Mouse (Mus musculus): ENCODE data around the gene Mucl3. TPM values are rescaled to one million over a fixed set of nuclear protein-coding genes. Genes with fewer than 3 reads are reported as not detected.
A peak's percentile ranks its signal among the peaks of the same experiment; 100 is the strongest.

Mucl3 gene
- total and polyA plus RNA-seq, 3 experiments = 0.04 to 0.11 TPM; not detected in 1

- no peak overlapping the region for H3K9ac ChIP-seq (ENCODE audit: control insufficient read depth, low read depth, low read length, poor library complexity, severe bottlenecking)
- H3K27me3 ChIP-seq (ENCODE audit: control insufficient read depth in 1 of 2, insufficient read depth in 2 of 2, low read length in 2 of 2) = no peaks in the 10 kb centered on the region
- no peak overlapping the region for H3K4me3 ChIP-seq (ENCODE audit: control insufficient read depth in 1 of 2, insufficient read depth in 1 of 2, low read depth in 2 of 2, low read length in 2 of 2)
- H3K79me2 ChIP-seq (ENCODE audit: control insufficient read depth, insufficient read depth, low read length, poor library complexity) = no peaks in the 10 kb centered on the region
- no peaks in the 10 kb centered on the region for H3K4me1 ChIP-seq (ENCODE audit: control insufficient read depth in 1 of 2, insufficient read depth in 2 of 2, low read length in 2 of 2)
- TF ChIP-seq HCFC1 (IDR thresholded peaks at IDR 0.05; ENCODE audit: low read depth, low read length) (no peak), MAZ (IDR thresholded peaks at IDR 0.05; ENCODE audit: low read depth, low read length) (no peak), USF1 (IDR thresholded peaks at IDR 0.05; ENCODE audit: low read depth, low read length) (no peak), CTCF (IDR thresholded peaks at IDR 0.05 in 2 of 3, conservative IDR thresholded peaks at IDR 0.05 in 1 of 3; ENCODE audit: control insufficient read depth in 1 of 3, insufficient read depth in 1 of 3, low read depth in 2 of 3, low read length in 3 of 3, poor library complexity in 1 of 3, severe bottlenecking in 1 of 3) (peak in 1 of 3 experiments; percentile 10; a peak in 1 of 6 replicates), POLR2A (IDR thresholded peaks at IDR 0.05; ENCODE audit: control insufficient read depth in 1 of 2, insufficient read depth in 1 of 2, low read depth in 1 of 2, low read length in 2 of 2, poor library complexity in 1 of 2) (no peak), TBP (IDR thresholded peaks at IDR 0.05; ENCODE audit: low read depth, low read length) (no peak), MXI1 (IDR thresholded peaks at IDR 0.05; ENCODE audit: low read depth, low read length) (no peak), KAT2A (conservative IDR thresholded peaks at IDR 0.05; ENCODE audit: low read depth, low read length) (no peak), SMC3 (IDR thresholded peaks at IDR 0.05; ENCODE audit: low read depth, low read length) (0 out of 2 replicates have a peak, but pooled peaks have one; percentile 2), ZNF384 (IDR thresholded peaks at IDR 0.05; ENCODE audit: low read depth, low read length) (no peak)
- DNase-seq (ENCODE audit: low read depth, low spot score) = no peak
- no peaks in the 10 kb centered on the region for H3K9me3 ChIP-seq (replicated peaks; ENCODE audit: insufficient read depth, low read length)
- no peaks in the 10 kb centered on the region for H3K36me3 ChIP-seq (ENCODE audit: control insufficient read depth in 1 of 2, insufficient read depth in 2 of 2, low read length in 2 of 2)
- H3K27ac ChIP-seq (ENCODE audit: control insufficient read depth, low read depth, low read length) = no peak overlapping the region
These were observed 45.1 kb upstream of the Mucl3 start for GRCm38 (mm10) chr17:35688347-35689175.

DNA sequence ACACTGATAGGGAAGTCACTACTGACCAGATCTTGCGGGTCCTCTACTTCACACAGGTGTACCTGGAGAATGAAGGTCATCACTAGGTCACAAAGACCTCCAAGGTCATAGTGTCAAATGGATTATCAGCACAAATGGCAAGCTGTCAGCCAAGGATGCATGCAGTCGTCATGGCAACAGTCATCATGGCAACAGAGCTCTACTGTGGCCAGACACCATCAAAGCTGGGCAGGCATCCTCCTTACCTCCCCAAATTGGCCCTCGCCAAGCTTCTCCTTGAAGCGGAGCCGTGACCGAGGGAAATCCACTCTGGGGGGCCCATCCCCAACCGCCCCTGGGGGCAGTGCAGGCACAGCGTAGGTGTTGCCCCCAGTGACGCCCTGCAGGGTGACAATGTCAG lies 41.6 kb upstream of the Mucl3 start:
- Histone ChIP-seq H3K4me3 (ENCODE audit: control insufficient read depth in 1 of 2, insufficient read depth in 1 of 2, low read depth in 2 of 2, low read length in 2 of 2) (no peak overlapping the region), H3K9me3 (replicated peaks; ENCODE audit: insufficient read depth, low read length) (no peaks in the 10 kb centered on the region), H3K4me1 (ENCODE audit: control insufficient read depth in 1 of 2, insufficient read depth in 2 of 2, low read length in 2 of 2) (no peaks in the 10 kb centered on the region), H3K9ac (ENCODE audit: control insufficient read depth, low read depth, low read length, poor library complexity, severe bottlenecking) (no peak overlapping the region), H3K27me3 (ENCODE audit: control insufficient read depth in 1 of 2, insufficient read depth in 2 of 2, low read length in 2 of 2) (no peaks in the 10 kb centered on the region), H3K79me2 (ENCODE audit: control insufficient read depth, insufficient read depth, low read length, poor library complexity) (no peaks in the 10 kb centered on the region), H3K27ac (ENCODE audit: control insufficient read depth, low read depth, low read length) (no peak overlapping the region), H3K36me3 (ENCODE audit: control insufficient read depth in 1 of 2, insufficient read depth in 2 of 2, low read length in 2 of 2) (no peaks in the 10 kb centered on the region)
- TF ChIP-seq MYB (IDR thresholded peaks at IDR 0.05; ENCODE audit: low read depth, low read length) = no peak
- TF ChIP-seq TCF12 (IDR thresholded peaks at IDR 0.05; ENCODE audit: low read depth, low read length) = no peak
- TF ChIP-seq SMC3 (IDR thresholded peaks at IDR 0.05; ENCODE audit: low read depth, low read length) = no peak
- TF ChIP-seq ELF1 (IDR thresholded peaks at IDR 0.05; ENCODE audit: low read depth, low read length) = no peak
- no peak for TF ChIP-seq BHLHE40 (IDR thresholded peaks at IDR 0.05; ENCODE audit: borderline replicate concordance, low read depth, low read length)
- TF ChIP-seq EP300 (IDR thresholded peaks at IDR 0.05; ENCODE audit: low read depth in 1 of 2, low read length in 2 of 2) = no peak
- no peak for TF ChIP-seq ZNF384 (IDR thresholded peaks at IDR 0.05; ENCODE audit: low read depth, low read length)
- TF ChIP-seq POLR2AphosphoS5 (IDR thresholded peaks at IDR 0.05; ENCODE audit: borderline replicate concordance, low read depth, low read length) = no peak
- no peak for TF ChIP-seq CHD1 (IDR thresholded peaks at IDR 0.05; ENCODE audit: low read depth, low read length)
- no peak for TF ChIP-seq UBTF (IDR thresholded peaks at IDR 0.05; ENCODE audit: borderline replicate concordance, insufficient read depth, low read depth, low read length)
- TF ChIP-seq MYC (IDR thresholded peaks at IDR 0.05; ENCODE audit: low read depth, low read length) = no peak
- TF ChIP-seq USF2 (IDR thresholded peaks at IDR 0.05; ENCODE audit: borderline replicate concordance in 1 of 2, insufficient read depth in 1 of 2, low read depth in 1 of 2, low read length in 2 of 2) = no peak
- no peak for TF ChIP-seq TBP (IDR thresholded peaks at IDR 0.05; ENCODE audit: low read depth, low read length)
- no peak for TF ChIP-seq GABPA (IDR thresholded peaks at IDR 0.05; ENCODE audit: low read depth, low read length)
- TF ChIP-seq ZC3H11A (IDR thresholded peaks at IDR 0.05; ENCODE audit: low read depth, low read length) = no peak
- TF ChIP-seq RAD21 (IDR thresholded peaks at IDR 0.05; ENCODE audit: low read depth, low read length) = no peak
- TF ChIP-seq ZKSCAN1 (IDR thresholded peaks at IDR 0.05; ENCODE audit: low read depth, low read length) = no peak
- no peak for TF ChIP-seq MAX (IDR thresholded peaks at IDR 0.05; ENCODE audit: low read length)
- TF ChIP-seq ETS1 (IDR thresholded peaks at IDR 0.05; ENCODE audit: low read depth, low read length) = no peak
- no peak for TF ChIP-seq USF1 (IDR thresholded peaks at IDR 0.05; ENCODE audit: low read depth, low read length)
- DNase-seq (ENCODE audit: low read depth, low spot score) = no peak

All from MEL (cell line).